Mouse (Mus musculus): ENCODE results near the gene Olfr1441. TPM values are rescaled to one million over a fixed set of nuclear protein-coding genes. Genes with fewer than 3 reads are reported as not detected.

Gene Olfr1441
- not detected in 4 replicates for total RNA-seq (2023; ENCODE audit: inconsistent age)

DNA sequence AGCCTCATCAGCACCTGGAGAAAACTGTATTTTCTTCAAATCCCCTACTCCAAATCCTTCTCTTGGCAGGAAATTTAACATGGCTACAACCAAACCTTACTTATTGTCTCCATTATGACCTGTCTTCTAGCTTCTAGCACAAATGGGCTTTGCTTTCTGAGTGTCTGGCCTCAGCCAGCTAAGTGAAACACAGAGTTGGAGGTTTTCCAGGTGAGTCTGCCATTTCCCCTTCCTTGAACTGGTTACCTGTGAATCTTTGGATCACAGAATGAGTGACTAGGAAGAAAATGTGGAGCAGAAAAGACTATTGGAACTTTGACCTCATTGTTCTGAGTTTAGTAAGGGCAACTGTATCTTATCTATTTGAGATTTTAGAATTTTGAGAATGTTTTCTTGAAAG lies at the start of gene Olfr1441:
Olfr1441 (plus strand) TSS at position 73 of the 400 bp plus-strand sequence.

GRCm38 (mm10) chr19:12386979-12387378 lies 30.3 kb upstream of the Olfr1441 start, which contains the start of gene Olfr1440:
TSS of gene Olfr1440 (plus strand) at chr19:12387279.

GRCm38 (mm10) chr19:12427605-12428004 lies 10.4 kb downstream of the Olfr1441 start, which contains the start of gene Pfpl:
TSS of gene Pfpl (plus strand) at chr19:12427905.

GRCm38 (mm10) chr19:12460282-12461249 lies 43.3 kb downstream of the Olfr1441 start, which contains the start of gene Mpeg1:
TSS of gene Mpeg1 (plus strand) at chr19:12460779.

Other genes with a start within 250 kb of the Olfr1441 start
- not detected in 4 replicates for gene Olfr1555-ps1, start 247.3 kb upstream of the Olfr1441 start, total RNA-seq (2023; ENCODE audit: inconsistent age)
- gene Olfr1431, start 216.8 kb upstream of the Olfr1441 start, total RNA-seq (2023; ENCODE audit: inconsistent age): not detected in 4 replicates
- gene Olfr1432, start 184.8 kb upstream of the Olfr1441 start, total RNA-seq (2023; ENCODE audit: inconsistent age): not detected in 4 replicates
- not detected in 4 replicates for gene Olfr262, start 175.8 kb upstream of the Olfr1441 start, total RNA-seq (2023; ENCODE audit: inconsistent age)
- not detected in 4 replicates for gene Olfr235, start 156.4 kb upstream of the Olfr1441 start, total RNA-seq (2023; ENCODE audit: inconsistent age)
- gene Olfr1434, start 137.6 kb upstream of the Olfr1441 start, total RNA-seq (2023; ENCODE audit: inconsistent age): not detected in 4 replicates
- not detected in 4 replicates for gene Olfr1436, start 118.3 kb upstream of the Olfr1441 start, total RNA-seq (2023; ENCODE audit: inconsistent age)
- gene Olfr1437, start 92.3 kb upstream of the Olfr1441 start, total RNA-seq (2023; ENCODE audit: inconsistent age): not detected in 4 replicates
- not detected in 4 replicates for gene Olfr1438-ps1, start 81.5 kb upstream of the Olfr1441 start, total RNA-seq (2023; ENCODE audit: inconsistent age)
- gene Olfr1440, start 30.2 kb upstream of the Olfr1441 start, total RNA-seq (2023; ENCODE audit: inconsistent age): not detected in 4 replicates
- gene Pfpl, start 10.5 kb downstream of the Olfr1441 start, total RNA-seq (2023; ENCODE audit: inconsistent age): not detected in 4 replicates
- gene Mpeg1, start 43.3 kb downstream of the Olfr1441 start, total RNA-seq (2023; ENCODE audit: inconsistent age): 41.6 to 51.2 TPM (median 46.3 TPM) in 4 replicates
- 9.3 to 12.6 TPM (median 11.3 TPM) in 4 replicates for gene Dtx4, start 84.0 kb downstream of the Olfr1441 start, total RNA-seq (2023; ENCODE audit: inconsistent age)
- gene Fam111a, start 128.3 kb downstream of the Olfr1441 start, total RNA-seq (2023; ENCODE audit: inconsistent age): 136 to 142 TPM (median 138 TPM) in 4 replicates
- gene Gm4952, start 182.5 kb downstream of the Olfr1441 start, total RNA-seq (2023; ENCODE audit: inconsistent age): not detected in 4 replicates
- not detected in 4 replicates for gene Glyat, start 215.9 kb downstream of the Olfr1441 start, total RNA-seq (2023; ENCODE audit: inconsistent age)